Mouse (Mus musculus) kidney, adult 8-10 months (tissue): ENCODE data around the gene Cdc20b.

Experiments used
- DNase-seq, 2 experiments: peaks; one replicate each; pipeline ENCODE4 v3.0.0; 2022

Gene Cdc20b

GRCm38 (mm10) chr13:113101804-113102203, 66.9 kb downstream of the Cdc20b start:
- DNase-seq = no peak

- no peak for DNase-seq
Observed at GRCm38 (mm10) chr13:113104759-113105158, 69.8 kb downstream of the Cdc20b start.

GRCm38 (mm10) chr13:113118977-113119376, 84.1 kb downstream of the Cdc20b start:
- DNase-seq = no peak

- DNase-seq = no peak
Observed at GRCm38 (mm10) chr13:113120324-113121237, 85.7 kb downstream of the Cdc20b start.

GRCm38 (mm10) chr13:113121326-113121725, 86.4 kb downstream of the Cdc20b start:
- no peak for DNase-seq

GRCm38 (mm10) chr13:113129974-113130373, 95.1 kb downstream of the Cdc20b start:
- DNase-seq = no peak

- DNase-seq = no peak
Observed at GRCm38 (mm10) chr13:113139597-113139996, 104.7 kb downstream of the Cdc20b start.
